Comparison of ENCODE assay signal across 16 mouse cellular contexts in genomic region chr4:139019413-139019812, GRCm38 (mm10). TPM values are rescaled to one million over a fixed set of nuclear protein-coding genes. Genes with fewer than 3 reads are reported as not detected.
DNase-seq lines count a peak whose midpoint lies in the region; ATAC-seq and TF ChIP-seq lines count a peak whose summit lies in the region.
"Had no signal": no experiment of that assay in that cellular context is flagged by ENCODE, and none has a peak within 500 bp of the region (broad histone marks: within the 10 kb centered on the region; RNA-seq: fewer than 3 reads in every experiment).

No protein-coding gene starts in this region.

- no peak overlapping the region for H3K9ac ChIP-seq in hindbrain, postnatal 0 days (replicated peaks; ENCODE audit: low read length)
- H3K9ac ChIP-seq in kidney, embryonic 15.5 days: no peak overlapping the region

- ATAC-seq in hindbrain, postnatal 0 days: no peak
- ATAC-seq in kidney, embryonic 15.5 days (replicated peaks; ENCODE audit: low FRiP score): no peak

- H3K4me2 ChIP-seq in hindbrain, postnatal 0 days (ENCODE audit: low read depth, low read length): no peak overlapping the region
- no peak overlapping the region for H3K4me2 ChIP-seq in kidney, embryonic 15.5 days

- no peak for TF ChIP-seq POLR2A in brain, embryonic 14.5 days (IDR thresholded peaks at IDR 0.05; ENCODE audit: borderline replicate concordance, extremely low read depth, insufficient read depth, insufficient read length, poor library complexity, severe bottlenecking)
- no peak for TF ChIP-seq POLR2A in small intestine, adult 2 months (IDR thresholded peaks at IDR 0.05; ENCODE audit: low read depth, low read length)

- 68% methylated on average over 13 of the region's 13 CpGs for WGBS in hindbrain, embryonic 10.5 days
- 67% methylated on average over 13 of the region's 13 CpGs for WGBS in hindbrain, postnatal 0 days
- 22% methylated on average over 13 of the region's 13 CpGs for whole genome bisulfite sequencing in small intestine, adult 2 months
- 65% methylated on average over 13 of the region's 13 CpGs for WGBS in kidney, embryonic 15.5 days

- H3K27me3 ChIP-seq in hindbrain, embryonic 10.5 days (ENCODE audit: insufficient read depth, poor library complexity, severe bottlenecking): no peaks in the 10 kb centered on the region
- no peaks in the 10 kb centered on the region for H3K27me3 ChIP-seq in hindbrain, postnatal 0 days (ENCODE audit: insufficient read depth, low read length)
- no peaks in the 10 kb centered on the region for H3K27me3 ChIP-seq in small intestine, adult 2 months (ENCODE audit: control insufficient read depth, insufficient read depth, low read length)
- no peaks in the 10 kb centered on the region for H3K27me3 ChIP-seq in kidney, embryonic 15.5 days
- H3K27me3 ChIP-seq: CH12.LX had no signal

- peaks cover 5% of the 10 kb centered on the region; the same call in 1 of the 2 replicates for H3K9me3 ChIP-seq in hindbrain, embryonic 10.5 days
- H3K9me3 ChIP-seq in hindbrain, postnatal 0 days (ENCODE audit: low read length): no peaks in the 10 kb centered on the region
- H3K9me3 ChIP-seq in kidney, embryonic 15.5 days (replicated peaks): no peaks in the 10 kb centered on the region; the same call in 1 of the 2 replicates

- no peak overlapping the region for H3K4me3 ChIP-seq in hindbrain, embryonic 10.5 days
- H3K4me3 ChIP-seq in hindbrain, postnatal 0 days (ENCODE audit: low read length): no peak overlapping the region
- peak overlapping the region; percentile 9; the same call in 1 of the 2 replicates for H3K4me3 ChIP-seq in small intestine, adult 2 months (ENCODE audit: low read depth, low read length)
- no peak overlapping the region for H3K4me3 ChIP-seq in kidney, embryonic 15.5 days (replicated peaks)
- H3K4me3 ChIP-seq: myocyte had no signal

- TF ChIP-seq CTCF in hindbrain, postnatal 0 days (IDR thresholded peaks at IDR 0.05; ENCODE audit: low read depth): no peak
- no peak for TF ChIP-seq CTCF in brain, embryonic 14.5 days (IDR thresholded peaks at IDR 0.05; ENCODE audit: borderline replicate concordance, extremely low read depth, insufficient read depth, insufficient read length)
- no peak for TF ChIP-seq CTCF in small intestine, adult 2 months (IDR thresholded peaks at IDR 0.05; ENCODE audit: extremely low read depth, insufficient read length, insufficient replicate concordance, low read depth, low read length)

- 0 out of 2 replicates have a peak overlapping the region, but pooled peaks have one; percentile 23 for H3K27ac ChIP-seq in hindbrain, embryonic 10.5 days
- H3K27ac ChIP-seq in hindbrain, postnatal 0 days: no peak overlapping the region
- H3K27ac ChIP-seq in small intestine, adult 2 months (ENCODE audit: insufficient read depth, low read depth, low read length): peak overlapping the region; percentile 61; the same call in 1 of the 2 replicates
- no peak overlapping the region for H3K27ac ChIP-seq in kidney, embryonic 15.5 days

- no peak for DNase-seq in hindbrain, embryonic 10.5 days (ENCODE audit: low spot score)
- no peak for DNase-seq in hindbrain, postnatal 0 days (ENCODE audit: low spot score)
- DNase-seq in brain, embryonic 14.5 days (ENCODE audit: low read depth): peak; percentile 15
- peak; percentile 63 for DNase-seq in liver
- DNase-seq in cerebellum, adult 9-10 months: no peak
- DNase-seq in lung, postnatal 14 days: no peak
- DNase-seq: cerebellum, adult 9-11 months; lung, postnatal 10 days; right cerebral cortex, postnatal 14 days had no signal

- H3K36me3 ChIP-seq in hindbrain, embryonic 10.5 days: no peaks in the 10 kb centered on the region
- H3K36me3 ChIP-seq in hindbrain, postnatal 0 days (ENCODE audit: insufficient read depth, low read length): no peaks in the 10 kb centered on the region
- peaks cover 30% of the 10 kb centered on the region for H3K36me3 ChIP-seq in small intestine, adult 2 months (ENCODE audit: control insufficient read depth, insufficient read depth, low read length)
- no peaks in the 10 kb centered on the region for H3K36me3 ChIP-seq in kidney, embryonic 15.5 days

- peaks cover 11% of the 10 kb centered on the region; the same call in 1 of the 2 replicates for H3K4me1 ChIP-seq in hindbrain, embryonic 10.5 days (replicated peaks)
- no peaks in the 10 kb centered on the region for H3K4me1 ChIP-seq in hindbrain, postnatal 0 days (ENCODE audit: insufficient read depth, low read length)
- peaks cover 38% of the 10 kb centered on the region for H3K4me1 ChIP-seq in small intestine, adult 2 months (ENCODE audit: control insufficient read depth, insufficient read depth, insufficient read length, low read length)
- H3K4me1 ChIP-seq in kidney, embryonic 15.5 days: 0 out of 2 replicates have a peak, but pooled peaks cover 2% of the 10 kb centered on the region

RNA-seq across cellular contexts. Expression of gene Tmco4, which starts 46.7 kb away (rescaled TPM):
- 0.70 and 1.1 TPM in 2 replicates for polyA plus RNA-seq in hindbrain, embryonic 10.5 days (2016; fragmentation: Nextera tagmentation; extraction: Ambion mirVana)
- 2.8 and 4.0 TPM in 2 replicates for total RNA-seq in hindbrain, postnatal 0 days (2014; rRNA removed)
- polyA plus RNA-seq in hindbrain, postnatal 0 days (2015; fragmentation: Nextera tagmentation; extraction: Ambion mirVana): 1.5 and 2.0 TPM in 2 replicates
- polyA plus RNA-seq in brain, embryonic 14.5 days (2012; rRNA removed): 0.62 and 0.64 TPM in 2 replicates
- 23.2 and 34.2 TPM in 2 replicates for polyA plus RNA-seq in small intestine, adult 2 months (2012; rRNA removed)
- polyA plus RNA-seq in kidney, embryonic 15.5 days (2015; fragmentation: Nextera tagmentation; extraction: Ambion mirVana): 5.6 and 6.1 TPM in 2 replicates

RNA-seq across cellular contexts. Expression of gene Rnf186, which starts 52.5 kb away (rescaled TPM):
- polyA plus RNA-seq in hindbrain, embryonic 10.5 days (2016; fragmentation: Nextera tagmentation; extraction: Ambion mirVana): not detected in 2 replicates
- total RNA-seq in hindbrain, postnatal 0 days (2014; rRNA removed): not detected in 2 replicates
- not detected in 2 replicates for polyA plus RNA-seq in hindbrain, postnatal 0 days (2015; fragmentation: Nextera tagmentation; extraction: Ambion mirVana)
- polyA plus RNA-seq in brain, embryonic 14.5 days (2012; rRNA removed): not detected in 2 replicates
- 309 and 461 TPM in 2 replicates for polyA plus RNA-seq in small intestine, adult 2 months (2012; rRNA removed)
- 6.3 and 8.2 TPM in 2 replicates for polyA plus RNA-seq in kidney, embryonic 15.5 days (2015; fragmentation: Nextera tagmentation; extraction: Ambion mirVana)
- total RNA-seq: CH12.LX; left cerebral cortex, postnatal 14 days had no signal
- polyA plus RNA-seq: heart, postnatal 0 days; myocyte; testis, adult 2 months had no signal

RNA-seq across cellular contexts. Expression of gene Htr6, which starts 56.0 kb away (rescaled TPM):
- polyA plus RNA-seq in hindbrain, embryonic 10.5 days (2016; fragmentation: Nextera tagmentation; extraction: Ambion mirVana): 0.08 TPM in 1 of 2 replicates, not detected in the other
- total RNA-seq in hindbrain, postnatal 0 days (2014; rRNA removed): 2.0 and 4.3 TPM in 2 replicates
- polyA plus RNA-seq in hindbrain, postnatal 0 days (2015; fragmentation: Nextera tagmentation; extraction: Ambion mirVana): 0.74 and 0.96 TPM in 2 replicates
- 1.8 and 2.0 TPM in 2 replicates for polyA plus RNA-seq in brain, embryonic 14.5 days (2012; rRNA removed)
- 0.76 and 1.8 TPM in 2 replicates for polyA plus RNA-seq in small intestine, adult 2 months (2012; rRNA removed)
- polyA plus RNA-seq in kidney, embryonic 15.5 days (2015; fragmentation: Nextera tagmentation; extraction: Ambion mirVana): not detected in 2 replicates
- total RNA-seq: CH12.LX had no signal
- polyA plus RNA-seq: heart, postnatal 0 days had no signal

Comparison
In these comparisons a context has a peak if more than half of its experiments do, and no peak if none do; other contexts are left out.
1. H3K27ac ChIP-seq: peak in hindbrain, embryonic 10.5 days (single experiment) and small intestine, adult 2 months (single experiment); none in hindbrain, postnatal 0 days (single experiment) and kidney, embryonic 15.5 days (single experiment).
2. DNase-seq: peak in brain, embryonic 14.5 days (single experiment) and liver (single experiment); none in hindbrain, embryonic 10.5 days (single experiment), hindbrain, postnatal 0 days (single experiment), cerebellum, adult 9-10 months (single experiment) and lung, postnatal 14 days (single experiment).
3. RNA of gene Rnf186, which starts 52.5 kb away (polyA plus RNA-seq): 309 to 461 TPM in small intestine, adult 2 months; 6.3 to 8.2 TPM in kidney, embryonic 15.5 days, not detected in hindbrain, embryonic 10.5 days, not detected in hindbrain, postnatal 0 days and not detected in brain, embryonic 14.5 days; every median in the first group is over 10 times any median in the second.